Mouse (Mus musculus) kidney, postnatal 0 days (tissue): Measurements from ENCODE around the gene Adcy5. TPM values are rescaled to one million over a fixed set of nuclear protein-coding genes. Genes with fewer than 3 reads are reported as not detected.

Experiments used
- ATAC-seq: fragments of 200-750 bp; cut with Nextera tagmentation; replicated peaks from 2 replicates; pipeline ENCODE4 v1.8.0; 2017; ENCODE audit warnings: low read depth, moderate number of reproducible peaks, moderate TSS enrichment, moderate library complexity; ENCODE audit not compliant: low FRiP score
- DNase-seq: peaks from one replicate; pipeline ENCODE4 v3.0.0-alpha.2; 2016; ENCODE audit warnings: low spot score
- H3K27ac ChIP-seq: fragments of 300-500 bp; sonication (generic); 2 replicates; pipeline ENCODE4 v1.5.1; 2014; ENCODE audit warnings: mild to moderate bottlenecking
- H3K27me3 ChIP-seq: fragments of 300-500 bp; sonication (generic); 2 replicates; pipeline ENCODE4 v1.6.1; 2014; ENCODE audit warnings: low read length, mixed read lengths; ENCODE audit not compliant: insufficient read depth
- H3K36me3 ChIP-seq: fragments of 300-500 bp; sonication (generic); 2 replicates; pipeline ENCODE4 v1.6.1; 2014; ENCODE audit warnings: low read length, mixed read lengths; ENCODE audit not compliant: insufficient read depth
- H3K4me1 ChIP-seq: fragments of 300-500 bp; sonication (generic); replicated peaks from 2 replicates; pipeline ENCODE4 v1.6.1; 2014; ENCODE audit warnings: antibody characterized with exemption, low read length, mixed read lengths; ENCODE audit not compliant: insufficient read depth
- H3K4me2 ChIP-seq: fragments of 300-500 bp; sonication (generic); 2 replicates; pipeline ENCODE4 v1.6.1; 2014; ENCODE audit warnings: mild to moderate bottlenecking, low read length, moderate library complexity, mixed read lengths
- H3K4me3 ChIP-seq: fragments of 300-500 bp; sonication (generic); replicated peaks from 2 replicates; pipeline ENCODE4 v1.5.1; 2014; ENCODE audit warnings: low read depth, low read length
- H3K9ac ChIP-seq: fragments of 300-500 bp; sonication (generic); 2 replicates; pipeline ENCODE4 v1.6.1; 2014; ENCODE audit warnings: low read depth, low read length
- H3K9me3 ChIP-seq: fragments of 300-500 bp; sonication (generic); replicated peaks from 2 replicates; pipeline ENCODE4 v1.6.1; 2016; ENCODE audit warnings: low read length, inconsistent platforms, mixed read lengths
- CTCF ChIP-seq: IDR thresholded peaks from 2 replicates; pipeline ENCODE4 v1.5.1; 2016; ENCODE audit warnings: antibody characterized with exemption, low read depth, mild to moderate bottlenecking, moderate library complexity
- WGBS: fragments of 180-500 bp; shearing (Covaris S2); extraction: QIAGEN DNeasy Blood & Tissue Kit; methylation state at CpG from one replicate; pipeline ENCODE4 v1.1.7; 2014; 5-methylcytosine and 5-hydroxymethylcytosine counted together
- polyA plus RNA-seq: library from polyadenylated mRNA; unstranded; fragments of >200 nt; fragmentation: Nextera tagmentation; extraction: Ambion mirVana; gene quantifications from 2 replicates; pipeline ENCODE4 v1.2.1, GENCODE M21; 2015

The Adcy5 gene
- polyA plus RNA-seq, 1 experiment from 2014 or later: 0.63 TPM

DNA sequence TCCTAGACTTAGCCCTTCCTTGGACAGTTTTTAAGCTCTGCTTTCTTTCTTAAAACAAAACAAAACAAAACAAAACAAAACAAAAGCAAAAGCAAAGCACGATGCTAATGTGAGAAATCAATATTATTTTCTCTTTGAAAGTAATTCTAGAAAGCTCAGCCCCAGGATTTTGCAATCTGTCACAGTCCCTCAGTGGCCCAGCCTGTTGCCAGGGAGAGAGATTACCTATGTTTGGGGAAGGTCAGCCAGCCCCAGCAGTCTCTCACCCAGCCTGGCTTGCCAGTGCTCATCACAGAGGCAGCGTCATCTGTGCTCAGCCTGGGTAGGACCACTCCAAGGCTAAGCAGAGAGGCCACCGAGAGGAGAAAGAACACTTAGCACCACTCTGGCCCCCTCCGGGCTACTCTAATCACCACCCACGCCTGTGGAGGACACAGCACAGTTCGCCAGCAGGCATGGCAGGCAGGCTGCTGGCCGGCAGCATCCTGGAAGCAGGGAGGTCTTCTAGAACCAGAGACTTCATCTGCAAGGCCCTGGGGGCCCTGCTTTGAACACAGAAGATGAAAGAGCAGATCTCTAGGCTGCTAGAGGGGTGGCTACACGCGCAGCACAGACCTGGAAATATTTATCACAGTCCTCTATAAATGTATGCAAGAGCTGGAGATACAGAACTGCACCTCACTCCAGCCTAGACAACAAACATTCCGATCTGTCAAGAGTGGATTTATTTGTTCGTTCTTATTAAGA is 14.6 kb upstream of the Adcy5 start:
- Histone ChIP-seq H3K4me2 (no peak overlapping the region), H3K9me3 (no peaks in the 10 kb centered on the region), H3K4me3 (no peak overlapping the region), H3K9ac (no peak overlapping the region), H3K27ac (no peak overlapping the region), H3K27me3 (no peaks in the 10 kb centered on the region), H3K36me3 (no peaks in the 10 kb centered on the region), H3K4me1 (no peaks in the 10 kb centered on the region)
- no peak for TF ChIP-seq CTCF
- DNase-seq (no peak), ATAC-seq (no peak)
- 35% methylated on average over 11 of the region's 11 CpGs for WGBS

- ATAC-seq (no peak), DNase-seq (no peak)
- no peaks in the 10 kb centered on the region for H3K4me1 ChIP-seq
- no peaks in the 10 kb centered on the region for H3K36me3 ChIP-seq
- H3K9me3 ChIP-seq: no peaks in the 10 kb centered on the region
- H3K27me3 ChIP-seq: no peaks in the 10 kb centered on the region
- 45% methylated on average over 9 of the region's 9 CpGs for WGBS
- no peak overlapping the region for H3K4me2 ChIP-seq
- no peak for TF ChIP-seq CTCF
- H3K27ac ChIP-seq: no peak overlapping the region
- no peak overlapping the region for H3K9ac ChIP-seq
- H3K4me3 ChIP-seq: no peak overlapping the region
These were observed 14.1 kb upstream of the Adcy5 start for GRCm38 (mm10) chr16:35140620-35140975.

DNA sequence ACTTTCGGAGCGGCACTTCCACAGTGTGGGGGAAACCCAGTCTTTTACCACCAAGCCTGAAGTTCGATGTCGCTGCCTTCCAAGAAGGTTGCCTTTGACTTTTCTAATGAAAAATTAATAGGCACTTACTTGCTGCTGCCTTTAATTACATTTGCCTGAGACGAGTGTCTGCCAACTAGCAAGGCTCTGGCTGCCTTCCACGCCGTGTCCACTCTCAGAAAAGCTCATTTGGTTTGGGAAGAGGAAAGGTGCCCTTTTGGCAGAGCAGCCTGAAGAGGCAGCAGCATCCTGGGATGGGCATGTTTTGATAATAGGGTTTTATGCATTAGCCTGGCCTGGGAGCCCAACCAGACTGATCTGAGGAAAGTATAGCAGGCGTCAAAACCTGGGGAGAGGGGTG is 12.8 kb upstream of the Adcy5 start:
- Histone ChIP-seq H3K9me3 (no peaks in the 10 kb centered on the region), H3K4me3 (no peak overlapping the region), H3K4me1 (no peaks in the 10 kb centered on the region), H3K9ac (no peak overlapping the region), H3K27me3 (no peaks in the 10 kb centered on the region), H3K27ac (no peak overlapping the region), H3K4me2 (no peak overlapping the region), H3K36me3 (no peaks in the 10 kb centered on the region)
- TF ChIP-seq CTCF: no peak
- DNase-seq (no peak), ATAC-seq (no peak)
- 86% methylated on average over 8 of the region's 8 CpGs for WGBS

- peaks cover 3% of the 10 kb centered on the region for H3K27me3 ChIP-seq
- no peak for DNase-seq
- no peaks in the 10 kb centered on the region for H3K9me3 ChIP-seq
- no peaks in the 10 kb centered on the region for H3K4me1 ChIP-seq
- WGBS: 29% methylated on average over 4 of the region's 4 CpGs
- no peak for TF ChIP-seq CTCF
- no peak overlapping the region for H3K9ac ChIP-seq
- no peaks in the 10 kb centered on the region for H3K36me3 ChIP-seq
- no peak for ATAC-seq
- no peak overlapping the region for H3K4me2 ChIP-seq
- no peak overlapping the region for H3K4me3 ChIP-seq
- no peak overlapping the region for H3K27ac ChIP-seq
These were observed 8.5 kb upstream of the Adcy5 start for GRCm38 (mm10) chr16:35146153-35146552.

- ATAC-seq (no peak), DNase-seq (no peak)
- no peak overlapping the region for H3K27ac ChIP-seq
- H3K9ac ChIP-seq: no peak overlapping the region
- WGBS: 8% methylated on average over 12 of the region's 12 CpGs
- H3K4me2 ChIP-seq: no peak overlapping the region
- TF ChIP-seq CTCF: no peak
- H3K4me1 ChIP-seq: 0 out of 2 replicates have a peak, but pooled peaks cover 9% of the 10 kb centered on the region
- peaks cover 68% of the 10 kb centered on the region for H3K27me3 ChIP-seq
- no peaks in the 10 kb centered on the region for H3K36me3 ChIP-seq
- no peak overlapping the region for H3K4me3 ChIP-seq
- H3K9me3 ChIP-seq: no peaks in the 10 kb centered on the region
These were observed 1.4 kb upstream of the Adcy5 start for GRCm38 (mm10) chr16:35153146-35153755.

GRCm38 (mm10) chr16:35154245-35154640 is 434 bp upstream of the Adcy5 start:
- ATAC-seq: no peak
- no peaks in the 10 kb centered on the region for H3K9me3 ChIP-seq
- H3K9ac ChIP-seq: peak overlapping the region; percentile 54; the same call in 1 of the 2 replicates
- H3K4me2 ChIP-seq: peak overlapping the region; percentile 97
- WGBS: 2% methylated on average over 29 of the region's 29 CpGs
- peaks cover 71% of the 10 kb centered on the region for H3K27me3 ChIP-seq
- peak overlapping the region; percentile 62 for H3K4me3 ChIP-seq
- 0 out of 2 replicates have a peak, but pooled peaks cover 9% of the 10 kb centered on the region for H3K4me1 ChIP-seq
- no peak for DNase-seq
- H3K27ac ChIP-seq: no peak overlapping the region
- no peak for TF ChIP-seq CTCF
- no peaks in the 10 kb centered on the region for H3K36me3 ChIP-seq
